Mouse (Mus musculus) liver (tissue): ENCODE results near the gene Rnase13.
"Not testable (repeated sequence)": the region's sequence is repeated elsewhere in the genome, so short reads cannot be mapped to it uniquely, and the experiment has no call there.

ENCODE experiments used
- DNase-seq: peaks from one replicate; pipeline ENCODE4 v3.0.0-alpha.2; 2020; ENCODE audit warnings: mixed read lengths

The Rnase13 gene

DNA sequence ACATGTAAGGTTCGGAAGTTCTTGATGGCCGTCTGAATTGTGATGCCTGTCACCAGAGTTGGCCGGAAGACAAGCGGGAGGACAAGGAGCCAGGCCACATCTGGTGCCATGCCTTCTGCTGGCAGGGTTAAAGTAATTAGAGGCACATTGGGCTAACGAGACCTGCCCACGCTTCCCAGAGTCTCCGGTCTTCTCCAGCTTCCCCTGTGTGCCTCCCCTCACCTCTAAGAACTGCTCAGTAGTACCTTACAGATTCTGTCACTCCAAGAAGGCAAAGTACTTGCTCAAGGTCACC lies at the start of gene Rnase13:
TSS of gene Rnase13 (minus strand) at position 203 of the 295 bp plus-strand sequence.
- DNase-seq = no peak

DNA sequence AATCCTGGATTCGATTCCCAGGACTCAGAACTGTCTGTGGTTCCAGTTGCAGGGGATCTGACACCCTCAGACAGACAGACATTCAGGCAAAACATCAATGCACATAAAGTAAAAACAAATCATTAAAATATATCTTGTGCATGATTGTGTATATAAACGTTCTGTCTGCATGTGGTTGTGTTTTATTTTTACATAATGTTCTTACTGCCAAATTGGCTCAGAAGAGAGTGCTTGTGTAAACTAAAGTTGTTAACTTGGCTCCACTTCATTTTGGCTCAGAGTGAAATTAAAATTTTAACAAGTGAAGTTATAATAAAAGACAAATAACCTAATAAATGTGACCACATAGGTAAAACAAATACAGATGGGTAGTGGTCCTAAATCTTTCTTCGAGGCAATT lies 44.8 kb upstream of the Rnase13 start:
- DNase-seq = no peak

- no peak for DNase-seq
Measured at GRCm38 (mm10) chr14:51960316-51960715, 37.7 kb upstream of the Rnase13 start.

GRCm38 (mm10) chr14:51943336-51943735 lies 20.8 kb upstream of the Rnase13 start:
- DNase-seq = no peak

DNA sequence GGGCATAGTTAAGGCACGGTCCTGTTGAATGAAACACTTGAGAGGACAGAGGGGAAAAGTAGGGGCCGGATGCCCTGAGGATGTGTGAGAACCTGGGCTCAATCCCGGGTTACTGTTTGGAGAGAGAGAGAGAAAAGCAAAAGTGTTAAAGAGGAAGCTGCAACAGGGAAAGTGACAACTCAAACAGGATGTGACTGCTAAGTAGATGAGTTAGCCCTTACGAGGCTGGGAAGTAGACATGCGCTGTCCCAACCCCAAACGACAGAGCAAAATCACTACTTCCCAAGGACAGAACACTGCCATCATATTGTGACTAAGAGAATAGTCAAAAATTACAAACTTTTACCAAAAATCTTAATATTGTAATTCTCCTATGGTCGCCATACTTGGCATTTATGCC lies 19.7 kb upstream of the Rnase13 start:
- no peak for DNase-seq

GRCm38 (mm10) chr14:51941577-51941976 lies 19.0 kb upstream of the Rnase13 start:
- DNase-seq = no peak

GRCm38 (mm10) chr14:51940944-51941560 lies 18.5 kb upstream of the Rnase13 start:
- peak; percentile 14 for DNase-seq

- no peak for DNase-seq
Measured at GRCm38 (mm10) chr14:51939005-51939404, 16.4 kb upstream of the Rnase13 start.

GRCm38 (mm10) chr14:51932092-51933020 lies 9.8 kb upstream of the Rnase13 start:
- DNase-seq = no peak

- peak; percentile 44 for DNase-seq
Measured at GRCm38 (mm10) chr14:51930824-51931223, 8.3 kb upstream of the Rnase13 start.

GRCm38 (mm10) chr14:51929968-51930367 lies 7.4 kb upstream of the Rnase13 start:
- no peak for DNase-seq

- DNase-seq = no peak
Measured at GRCm38 (mm10) chr14:51929309-51929943, 6.9 kb upstream of the Rnase13 start.

- not testable (repeated sequence) for DNase-seq
Measured at GRCm38 (mm10) chr14:51926930-51927329, 4.4 kb upstream of the Rnase13 start.

- no peak for DNase-seq
Measured at GRCm38 (mm10) chr14:51923492-51923891, 919 bp upstream of the Rnase13 start.

DNA sequence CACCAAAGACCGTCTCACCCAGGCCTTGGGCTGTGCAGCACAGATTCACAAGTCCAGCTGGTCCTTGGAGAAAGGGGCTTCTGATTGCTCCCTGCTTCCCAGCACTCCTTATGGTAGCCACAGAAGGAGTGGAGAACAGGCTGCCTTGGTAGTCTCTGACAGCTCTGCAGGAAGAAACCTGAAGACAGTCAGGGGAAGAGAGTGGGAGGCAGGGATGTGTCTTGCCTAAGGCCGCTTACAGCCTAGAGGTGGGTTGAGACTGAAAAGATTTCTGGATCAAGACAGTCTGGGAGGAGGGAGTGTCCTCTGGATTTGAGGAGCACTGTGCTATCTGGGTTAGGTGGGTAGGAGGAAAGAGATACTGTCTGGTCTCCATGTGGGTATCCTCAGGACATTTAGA lies 337 bp upstream of the Rnase13 start:
- no peak for DNase-seq

DNA sequence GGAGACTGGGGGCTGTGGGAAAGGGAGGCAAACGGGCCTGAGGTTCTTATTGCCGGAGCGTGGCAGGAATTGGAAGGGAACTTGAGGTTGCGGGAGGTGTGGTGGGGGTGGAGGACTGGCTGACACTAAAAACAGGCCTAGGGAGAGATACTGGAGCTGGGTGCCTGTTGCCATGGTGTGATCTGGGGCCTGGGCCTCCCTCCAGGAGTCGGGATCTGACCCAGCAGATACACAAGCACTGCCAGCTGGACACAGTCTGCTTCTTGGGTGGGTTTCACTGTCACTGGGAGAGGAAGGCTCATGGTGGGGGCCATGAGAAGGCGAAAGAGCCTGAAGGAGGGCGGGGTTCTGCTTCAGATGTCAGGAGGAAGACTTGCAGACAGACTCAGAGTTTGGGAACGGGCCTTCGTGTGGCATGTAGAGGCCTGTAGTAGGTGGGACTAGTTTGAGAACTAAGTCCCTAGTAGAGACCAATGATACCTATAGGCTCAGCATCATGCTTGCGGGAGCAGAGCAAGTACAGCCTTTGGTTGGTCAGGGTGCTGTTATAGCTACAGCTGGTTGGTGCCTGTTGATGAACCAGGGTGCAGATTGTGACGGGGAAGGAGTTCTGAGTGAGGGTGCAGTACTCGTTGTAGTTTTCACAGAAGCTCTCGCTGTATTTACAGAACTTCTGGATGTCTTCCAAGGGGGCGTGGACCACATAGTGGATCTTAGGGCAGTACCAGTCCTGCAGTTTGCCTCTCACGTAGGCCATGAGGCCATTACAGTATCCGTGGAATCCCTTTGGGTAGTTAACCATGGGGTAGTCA lies 608 bp downstream of the Rnase13 start:
- DNase-seq = no peak

GRCm38 (mm10) chr14:51918966-51919365 lies 3.6 kb downstream of the Rnase13 start:
- no peak for DNase-seq

DNA sequence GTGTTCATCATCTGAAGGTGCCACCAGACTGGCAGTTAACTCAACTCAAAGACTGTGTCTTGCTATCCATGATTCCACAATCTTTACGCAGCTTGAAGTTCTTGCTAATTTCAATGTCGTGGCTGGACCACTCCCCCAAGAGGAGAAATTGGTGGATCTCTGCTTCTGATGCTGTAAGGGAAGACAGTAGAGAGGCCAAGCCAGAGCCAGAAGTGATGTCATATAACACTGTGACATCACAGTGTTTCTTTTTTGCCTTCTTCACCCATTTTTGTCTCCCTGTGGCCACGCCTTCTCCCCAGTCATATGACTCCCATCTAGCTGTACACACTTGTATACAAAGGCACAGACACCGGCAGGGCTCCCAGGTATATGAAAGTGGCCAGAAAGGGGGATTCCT lies 4.4 kb downstream of the Rnase13 start, which contains the start of gene Tppp2:
TSS of gene Tppp2 (plus strand) at position 301 of the 400 bp plus-strand sequence.
- DNase-seq = no peak

DNA sequence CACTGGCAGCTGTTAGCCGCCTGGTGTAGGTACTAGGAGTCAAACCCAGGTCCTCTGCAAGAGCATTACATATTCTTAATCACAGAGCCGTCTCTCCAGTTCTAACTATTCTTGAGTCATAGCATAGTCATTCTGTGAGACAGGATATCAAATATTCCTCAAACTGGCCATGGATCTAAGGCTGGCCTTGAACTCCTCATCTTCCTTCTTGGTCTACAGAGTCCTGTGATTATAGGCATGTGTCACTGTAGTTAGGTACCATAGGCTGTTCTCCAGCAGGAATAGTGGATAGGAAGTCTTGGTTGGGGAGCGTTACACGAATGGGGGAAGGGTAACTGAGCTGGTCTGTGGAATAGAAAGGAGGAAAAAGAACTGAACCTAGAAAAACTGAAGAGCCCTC lies 6.0 kb downstream of the Rnase13 start:
- no peak for DNase-seq

GRCm38 (mm10) chr14:51915030-51915429 lies 7.5 kb downstream of the Rnase13 start:
- DNase-seq = no peak

- peak; percentile 46 for DNase-seq
Measured at GRCm38 (mm10) chr14:51913960-51914762, 8.4 kb downstream of the Rnase13 start, which contains the start of gene Ndrg2. Gene Ndrg2 (minus strand): TSS chr14:51914158.
